Mouse (Mus musculus) B cell, adult 62 days (primary cell): ENCODE data around the gene Gm14744. TPM values are rescaled to one million over a fixed set of nuclear protein-coding genes. Genes with fewer than 3 reads are reported as not detected.

Experiments
- total RNA-seq: library from RNA; stranded (reverse); gene quantifications from 4 replicates; pipeline ENCODE4 v1.2.4, GENCODE M21; 2023

The Gm14744 gene
- total RNA-seq, result not detected in 4 replicates

GRCm38 (mm10) chrX:77864458-77864857 lies at the start of gene Gm14744:
Gene Gm14744, plus strand, starts transcription at chrX:77864758.

GRCm38 (mm10) chrX:77853523-77853922 lies 11.0 kb upstream of the Gm14744 start, which contains the start of gene Pbsn:
Gene Pbsn, minus strand, starts transcription at chrX:77853623.

Other genes with a start within 250 kb of the Gm14744 start
- gene Prkx, start 68.5 kb upstream of the Gm14744 start, total RNA-seq, result 49.3 to 52.6 TPM (median 49.8 TPM) in 4 replicates
- not detected in 4 replicates for gene Pbsn, start 11.1 kb upstream of the Gm14744 start, total RNA-seq
- not detected in 4 replicates for gene 5430402E10Rik, start 60.3 kb downstream of the Gm14744 start, total RNA-seq
- gene Obp1a, start 226.6 kb downstream of the Gm14744 start, total RNA-seq, result not detected in 4 replicates